Mouse (Mus musculus): ENCODE data around the gene Tmem240. TPM values are rescaled to one million over a fixed set of nuclear protein-coding genes. Genes with fewer than 3 reads are reported as not detected.

Tmem240 gene
- polyA plus RNA-seq, 2 experiments, result 0.06 to 0.17 TPM

DNA sequence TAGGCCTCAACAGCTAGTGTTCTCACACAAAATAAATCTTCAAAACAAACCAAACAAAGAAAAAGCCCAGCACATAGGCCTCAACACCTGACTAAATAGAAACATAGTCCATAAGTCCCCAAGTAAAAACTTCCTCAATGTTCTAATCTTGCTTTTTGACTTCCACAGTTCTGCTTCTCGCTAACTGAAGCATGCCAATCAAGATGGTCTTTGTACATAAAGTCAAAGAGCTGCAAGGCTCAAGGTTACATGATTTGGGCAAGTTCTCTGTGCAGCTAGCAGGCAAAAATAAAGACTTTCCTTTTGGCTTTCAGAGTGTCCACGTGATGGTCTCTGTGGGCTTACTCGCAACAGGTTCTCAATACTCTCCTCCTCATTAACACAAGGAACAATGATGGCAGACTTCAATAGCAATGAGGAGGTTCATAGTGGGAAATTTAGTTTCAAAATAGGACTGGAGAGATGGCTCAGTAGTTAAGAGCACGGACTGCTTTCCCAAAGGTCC is 31.1 kb upstream of the Tmem240 start:
- H3K9ac ChIP-seq (replicated peaks), result no peak overlapping the region
- ATAC-seq (ENCODE audit: insufficient read depth) (no peak), DNase-seq (ENCODE audit: low read depth in 3 of 3, low spot score in 3 of 3) (no peak)
- H3K9me3 ChIP-seq (ENCODE audit: control insufficient read depth, low read length), result no peaks in the 10 kb centered on the region
- no peak overlapping the region for H3K4me3 ChIP-seq (ENCODE audit: insufficient read depth in 1 of 2, low read depth in 2 of 2, low read length in 2 of 2)
- H3K4me1 ChIP-seq (replicated peaks; ENCODE audit: control insufficient read depth in 2 of 2, insufficient read depth in 2 of 2, low read length in 1 of 2), result peaks cover 5 to 10% of the 10 kb centered on the region in 2 experiments
- 81% methylated on average over 4 of the region's 4 CpGs for WGBS (ENCODE audit: insufficient replicate concordance)
- no peaks in the 10 kb centered on the region; the same call in 1 of the 2 replicates for H3K27me3 ChIP-seq (ENCODE audit: control insufficient read depth, insufficient read depth, low read length)
- peak overlapping the region; percentile 93 for H3K4me2 ChIP-seq (ENCODE audit: low read depth)
- no peaks in the 10 kb centered on the region for H3K36me3 ChIP-seq (replicated peaks; ENCODE audit: control insufficient read depth, insufficient read depth, low read depth)
- no peak overlapping the region for H3K27ac ChIP-seq
- TF ChIP-seq CTCF (IDR thresholded peaks at IDR 0.05; ENCODE audit: low read depth) (no peak), EP300 (IDR thresholded peaks at IDR 0.05; ENCODE audit: low read depth) (no peak)

DNA sequence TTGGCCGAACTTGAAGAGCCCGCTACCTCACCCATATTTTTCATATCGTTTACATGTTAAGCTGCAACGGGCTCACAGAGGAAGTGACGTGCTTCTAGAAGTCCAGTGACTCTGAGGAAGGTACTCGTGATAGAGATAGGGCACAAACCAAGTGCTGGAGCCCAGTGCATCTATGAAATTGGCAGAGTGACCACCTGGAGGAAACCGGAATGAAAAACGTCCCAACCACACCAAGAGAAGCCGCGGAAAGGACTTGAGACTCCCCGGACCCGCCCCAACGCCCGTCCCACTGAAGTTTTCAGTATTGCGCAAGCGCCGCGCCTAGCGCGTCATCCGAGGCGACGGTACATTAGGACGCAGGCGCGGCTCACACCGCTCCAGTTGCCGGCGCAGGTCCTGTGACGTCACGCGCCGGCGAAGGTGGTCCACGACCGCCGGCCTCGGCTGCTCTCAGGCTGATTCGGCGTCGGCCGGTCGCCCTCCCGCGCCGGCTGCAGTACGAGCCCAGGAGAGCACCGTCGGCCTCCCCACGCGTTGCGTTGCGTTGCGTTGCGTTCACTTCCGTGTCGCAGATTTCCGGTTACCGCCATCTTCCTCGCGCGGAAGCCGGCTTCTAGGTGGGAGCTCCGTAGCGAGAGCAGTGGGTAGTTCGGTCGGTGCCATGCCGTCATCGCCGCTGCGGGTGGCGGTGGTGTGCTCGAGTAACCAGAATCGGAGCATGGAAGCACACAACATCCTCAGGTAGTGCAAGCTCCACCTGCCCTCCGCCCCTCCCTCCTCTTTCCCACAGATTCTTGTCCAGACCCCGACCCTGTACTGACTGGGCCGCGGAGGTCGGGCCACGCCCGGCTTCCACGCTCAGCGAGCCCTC is 29.6 kb upstream of the Tmem240 start, which contains the start of gene Ssu72:
Gene Ssu72 (plus strand): TSS at position 80 of the 871 bp plus-strand sequence.
- WGBS (ENCODE audit: insufficient replicate concordance), result under 1% methylated on average over 83 of the region's 83 CpGs
- H3K4me2 ChIP-seq (ENCODE audit: low read depth), result peak within 1 kb of the TSS; percentile 93
- TF ChIP-seq EP300 (IDR thresholded peaks at IDR 0.05; ENCODE audit: low read depth), result no peak
- 0 out of 2 replicates have a peak, but pooled peaks have one; percentile 9 for TF ChIP-seq CTCF (IDR thresholded peaks at IDR 0.05; ENCODE audit: low read depth)
- H3K9ac ChIP-seq (replicated peaks), result peak within 1 kb of the TSS; percentile 84
- H3K36me3 ChIP-seq (replicated peaks; ENCODE audit: control insufficient read depth, insufficient read depth, low read depth), result no peaks in the 10 kb centered on the region
- peaks cover 5 to 10% of the 10 kb centered on the region in 2 experiments for H3K4me1 ChIP-seq (replicated peaks; ENCODE audit: control insufficient read depth in 2 of 2, insufficient read depth in 2 of 2, low read length in 1 of 2)
- H3K27me3 ChIP-seq (ENCODE audit: control insufficient read depth, insufficient read depth, low read length), result no peaks in the 10 kb centered on the region
- ATAC-seq (ENCODE audit: insufficient read depth) (peak; percentile 94), DNase-seq (ENCODE audit: low read depth in 3 of 3, low spot score in 3 of 3) (peak; percentile 87 to 89 (median 87))
- H3K4me3 ChIP-seq (ENCODE audit: insufficient read depth in 1 of 2, low read depth in 2 of 2, low read length in 2 of 2), result peak within 1 kb of the TSS; percentile 78 to 80
- H3K9me3 ChIP-seq (ENCODE audit: control insufficient read depth, low read length), result no peaks in the 10 kb centered on the region
- H3K27ac ChIP-seq, result peak within 1 kb of the TSS; percentile 87

DNA sequence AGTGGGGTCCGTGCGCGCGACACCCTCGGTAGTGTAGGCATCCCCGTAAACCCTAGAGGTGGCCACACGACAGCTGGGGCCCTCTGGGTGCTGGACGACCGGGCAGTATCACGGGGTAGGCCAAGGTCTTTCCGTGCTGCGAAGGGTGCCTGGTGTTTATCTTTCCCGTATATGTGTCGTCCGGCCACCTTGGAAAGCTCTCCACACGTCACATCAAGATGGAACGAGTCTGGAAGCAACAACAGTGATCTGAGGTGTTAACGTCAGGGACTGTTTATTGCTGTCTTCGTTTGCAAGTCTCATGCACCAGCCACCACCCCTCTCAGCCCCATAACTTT is 29.0 kb upstream of the Tmem240 start:
- no peak for TF ChIP-seq EP300 (IDR thresholded peaks at IDR 0.05; ENCODE audit: low read depth)
- no peak for TF ChIP-seq CTCF (IDR thresholded peaks at IDR 0.05; ENCODE audit: low read depth)
- no peaks in the 10 kb centered on the region for H3K27me3 ChIP-seq (ENCODE audit: control insufficient read depth, insufficient read depth, low read length)
- no peaks in the 10 kb centered on the region for H3K9me3 ChIP-seq (ENCODE audit: control insufficient read depth, low read length)
- WGBS (ENCODE audit: insufficient replicate concordance), result under 1% methylated on average over 19 of the region's 19 CpGs
- peak overlapping the region; percentile 87 for H3K27ac ChIP-seq
- DNase-seq (ENCODE audit: low read depth in 3 of 3, low spot score in 3 of 3), result peak; percentile 29 to 44 (median 34)
- peak overlapping the region; percentile 84 for H3K9ac ChIP-seq (replicated peaks)
- ATAC-seq (ENCODE audit: insufficient read depth), result no peak
- H3K4me2 ChIP-seq (ENCODE audit: low read depth), result peak overlapping the region; percentile 73
- peaks cover 5 to 13% of the 10 kb centered on the region in 2 experiments for H3K4me1 ChIP-seq (replicated peaks; ENCODE audit: control insufficient read depth in 2 of 2, insufficient read depth in 2 of 2, low read length in 1 of 2)
- no peaks in the 10 kb centered on the region for H3K36me3 ChIP-seq (replicated peaks; ENCODE audit: control insufficient read depth, insufficient read depth, low read depth)
- peak overlapping the region; percentile 78 to 80 for H3K4me3 ChIP-seq (ENCODE audit: insufficient read depth in 1 of 2, low read depth in 2 of 2, low read length in 2 of 2)

DNA sequence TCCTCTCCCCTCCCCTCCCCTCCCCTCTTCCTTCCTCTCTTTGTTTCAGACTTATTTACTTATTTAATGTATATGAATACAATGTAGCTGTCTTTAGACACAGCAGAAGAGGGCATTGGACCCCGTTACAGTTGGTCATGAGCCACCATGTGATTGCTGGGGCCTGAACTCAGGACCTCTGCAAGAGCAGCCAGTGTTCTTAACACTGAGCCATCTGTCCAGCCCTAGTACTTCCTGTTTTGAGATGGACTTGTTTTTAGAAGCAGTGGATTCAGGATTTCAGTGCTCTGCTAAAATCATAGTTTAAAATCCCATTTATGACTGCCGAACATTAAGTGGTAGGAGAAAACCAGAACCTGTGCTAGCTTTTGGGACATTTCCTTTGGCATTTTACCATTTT is 26.0 kb upstream of the Tmem240 start:
- peaks cover 5 to 12% of the 10 kb centered on the region in 2 experiments for H3K4me1 ChIP-seq (replicated peaks; ENCODE audit: control insufficient read depth in 2 of 2, insufficient read depth in 2 of 2, low read length in 1 of 2)
- 70% methylated on average over 2 of the region's 2 CpGs for WGBS (ENCODE audit: insufficient replicate concordance)
- DNase-seq (ENCODE audit: low read depth in 3 of 3, low spot score in 3 of 3) (no peak), ATAC-seq (ENCODE audit: insufficient read depth) (no peak)
- no peaks in the 10 kb centered on the region for H3K36me3 ChIP-seq (replicated peaks; ENCODE audit: control insufficient read depth, insufficient read depth, low read depth)
- TF ChIP-seq CTCF (IDR thresholded peaks at IDR 0.05; ENCODE audit: low read depth), result no peak
- H3K4me3 ChIP-seq (ENCODE audit: insufficient read depth in 1 of 2, low read depth in 2 of 2, low read length in 2 of 2), result no peak overlapping the region
- no peaks in the 10 kb centered on the region for H3K9me3 ChIP-seq (ENCODE audit: control insufficient read depth, low read length)
- H3K27me3 ChIP-seq (ENCODE audit: control insufficient read depth, insufficient read depth, low read length), result no peaks in the 10 kb centered on the region
- no peak overlapping the region for H3K4me2 ChIP-seq (ENCODE audit: low read depth)
- H3K9ac ChIP-seq (replicated peaks), result no peak overlapping the region
- H3K27ac ChIP-seq, result no peak overlapping the region

DNA sequence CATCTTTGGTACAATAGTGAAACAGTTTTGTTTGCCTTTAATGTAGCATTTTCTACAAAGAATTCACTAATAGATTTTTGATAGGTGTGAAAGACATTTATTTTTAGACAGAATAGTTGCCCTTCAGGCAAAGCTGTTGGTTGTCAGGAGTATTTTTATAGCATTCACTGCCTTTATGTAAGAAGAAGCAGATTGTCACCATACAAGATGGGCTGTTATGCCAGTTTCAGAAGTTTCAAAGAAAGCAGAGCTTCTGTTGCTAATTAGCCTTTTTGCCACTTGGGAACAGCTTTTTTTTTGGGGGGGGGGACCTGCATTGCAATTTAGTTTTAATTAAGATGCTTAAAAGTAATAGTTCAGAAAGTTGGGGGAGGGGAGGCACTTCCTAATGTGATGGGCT is 25.6 kb upstream of the Tmem240 start:
- Histone ChIP-seq H3K4me2 (ENCODE audit: low read depth) (no peak overlapping the region), H3K9ac (replicated peaks) (no peak overlapping the region; the same call in 1 of the 2 replicates), H3K36me3 (replicated peaks; ENCODE audit: control insufficient read depth, insufficient read depth, low read depth) (no peaks in the 10 kb centered on the region), H3K4me3 (ENCODE audit: insufficient read depth in 1 of 2, low read depth in 2 of 2, low read length in 2 of 2) (no peak overlapping the region), H3K4me1 (replicated peaks; ENCODE audit: control insufficient read depth in 2 of 2, insufficient read depth in 2 of 2, low read length in 1 of 2) (peaks cover 5 to 10% of the 10 kb centered on the region in 2 experiments), H3K27ac (no peak overlapping the region), H3K9me3 (ENCODE audit: control insufficient read depth, low read length) (no peaks in the 10 kb centered on the region), H3K27me3 (ENCODE audit: control insufficient read depth, insufficient read depth, low read length) (no peaks in the 10 kb centered on the region)
- DNase-seq (ENCODE audit: low read depth in 3 of 3, low spot score in 3 of 3) (no peak), ATAC-seq (ENCODE audit: insufficient read depth) (no peak)
- no peak for TF ChIP-seq CTCF (IDR thresholded peaks at IDR 0.05; ENCODE audit: low read depth)
- no peak for TF ChIP-seq EP300 (IDR thresholded peaks at IDR 0.05; ENCODE audit: low read depth)

All from liver, embryonic 14.5 days (tissue).